Mouse (Mus musculus) layer of hippocampus, adult 8-10 months (tissue): ENCODE data around the gene Rspry1. TPM values are rescaled to one million over a fixed set of nuclear protein-coding genes. Genes with fewer than 3 reads are reported as not detected.

Experiments
- DNase-seq, 2 experiments: peaks; one replicate each; pipeline ENCODE4 v3.0.0; 2022; ENCODE audit warnings: low spot score in 2 of 2
- total RNA-seq, 4 experiments: library from RNA; stranded (reverse); gene quantifications; 2 replicates each; pipeline ENCODE4 v1.2.4; 2022

Gene Rspry1
- total RNA-seq, 4 experiments from 2014 or later: 25.5 to 30.5 (median 27.0) TPM

DNA sequence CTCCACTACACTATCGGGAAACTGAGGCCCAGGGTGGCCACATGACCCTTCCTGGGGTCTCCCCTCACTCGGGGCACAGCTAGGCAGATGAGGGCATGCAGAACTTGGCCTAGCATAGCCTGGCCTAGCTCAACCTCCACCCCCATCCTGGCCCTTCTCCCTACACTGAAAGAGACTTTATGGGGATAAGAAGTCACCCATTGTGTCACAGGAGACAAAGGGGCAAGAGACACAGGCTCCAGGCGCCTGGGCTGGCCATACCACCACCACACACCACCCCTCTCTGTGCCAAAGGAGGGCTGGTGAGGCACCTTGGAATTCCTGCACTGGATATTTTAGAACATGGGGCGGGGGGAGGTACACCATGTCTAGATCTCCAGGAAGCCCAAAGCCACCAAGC is 82.5 kb downstream of the Rspry1 start:
- DNase-seq: no peak

DNA sequence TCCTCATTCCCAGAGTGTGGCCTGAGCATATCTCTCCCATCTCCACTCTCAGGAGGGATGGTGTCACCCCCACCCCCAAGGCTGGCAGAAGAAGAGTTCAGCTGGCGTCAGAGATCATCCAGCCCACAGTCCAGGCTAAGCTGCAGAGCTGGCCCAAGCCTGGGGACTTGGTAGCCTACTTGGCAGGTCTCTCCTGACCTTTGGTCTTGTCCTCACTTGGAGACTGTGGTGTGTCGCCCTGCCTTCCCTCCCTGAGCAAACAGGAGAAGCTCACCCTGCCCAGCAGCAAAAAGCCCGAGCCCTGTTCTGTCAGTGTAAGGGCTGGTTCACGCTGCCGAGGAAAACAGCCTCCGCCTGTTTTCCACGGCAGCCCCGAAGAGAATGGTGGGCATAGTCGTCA is 84.2 kb downstream of the Rspry1 start:
- DNase-seq: no peak

DNA sequence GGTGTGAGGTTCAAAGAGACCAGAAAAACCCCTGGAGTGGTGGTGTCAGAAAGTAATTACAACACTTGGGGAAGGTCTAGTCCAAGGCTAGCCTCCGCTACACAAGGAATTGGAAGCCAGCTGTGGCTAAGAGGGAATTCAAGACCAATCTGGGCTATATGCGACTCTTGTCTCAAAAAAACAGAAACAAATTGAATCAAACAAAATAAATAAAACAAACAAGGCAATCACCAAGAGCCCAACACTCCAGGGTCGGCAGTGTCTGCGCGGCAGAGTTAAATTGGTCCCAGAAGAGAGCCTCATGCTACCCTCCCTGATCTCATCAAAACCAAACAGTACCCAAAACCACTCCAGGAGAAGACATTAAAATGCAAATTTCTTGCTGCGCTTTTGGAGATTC is 93.0 kb downstream of the Rspry1 start:
- peak in 1 of 2 experiments; percentile 1 for DNase-seq

DNA sequence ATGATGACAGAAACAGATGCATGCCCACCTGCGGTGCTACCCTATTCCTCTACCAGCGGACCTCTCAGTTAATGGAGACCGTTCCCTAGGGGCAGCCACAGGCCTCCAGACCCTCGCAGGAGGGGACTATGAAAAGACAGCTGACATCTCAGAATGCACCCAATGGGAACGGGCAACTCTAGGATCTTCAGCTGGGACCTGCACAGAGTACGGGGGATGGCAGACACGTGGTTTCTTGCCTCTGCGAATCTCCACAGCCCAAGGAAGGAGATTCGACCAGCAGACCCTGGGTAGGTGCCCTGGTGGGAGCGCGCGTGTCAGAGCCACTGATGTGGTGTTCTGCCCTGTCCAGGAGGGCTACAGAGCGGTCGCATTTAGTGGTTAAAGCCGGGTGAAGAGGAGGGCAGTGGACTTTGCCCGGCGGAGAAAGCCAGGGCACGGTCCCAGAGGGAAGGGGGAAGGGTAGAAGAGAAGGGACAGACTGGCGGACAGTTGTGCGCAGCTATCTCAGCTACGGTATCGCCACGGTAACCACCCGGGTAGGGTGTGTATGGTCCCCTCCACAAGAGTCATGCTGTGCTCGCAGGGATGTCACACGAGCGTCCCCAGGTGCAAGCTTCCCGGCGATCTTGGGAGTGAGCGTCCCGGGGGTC is 93.7 kb downstream of the Rspry1 start:
- DNase-seq: peak in 1 of 2 experiments; percentile 7

DNA sequence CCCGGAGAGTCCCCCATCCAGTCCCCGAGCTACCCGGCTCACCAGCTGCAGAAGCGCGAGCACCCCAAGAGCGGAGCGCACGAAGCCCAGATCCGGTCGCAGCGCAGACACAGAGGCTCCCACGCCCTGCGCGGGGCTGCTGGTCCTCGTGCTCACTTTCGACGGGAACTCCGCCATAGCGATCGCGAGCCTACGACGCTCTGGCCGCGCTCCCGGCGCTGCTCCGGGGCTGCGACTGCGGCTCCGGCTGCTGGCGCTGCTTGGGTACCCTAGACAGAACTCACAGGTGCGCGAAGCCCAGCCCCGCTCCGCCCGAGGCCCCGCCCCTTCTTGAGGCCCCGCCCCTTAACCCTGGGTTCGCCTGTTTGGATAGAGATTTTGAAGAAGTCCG is 94.3 kb downstream of the Rspry1 start, which contains the start of gene Pllp:
Pllp (minus strand) TSS at position 285 of the 391 bp plus-strand sequence.
- DNase-seq: no peak

DNA sequence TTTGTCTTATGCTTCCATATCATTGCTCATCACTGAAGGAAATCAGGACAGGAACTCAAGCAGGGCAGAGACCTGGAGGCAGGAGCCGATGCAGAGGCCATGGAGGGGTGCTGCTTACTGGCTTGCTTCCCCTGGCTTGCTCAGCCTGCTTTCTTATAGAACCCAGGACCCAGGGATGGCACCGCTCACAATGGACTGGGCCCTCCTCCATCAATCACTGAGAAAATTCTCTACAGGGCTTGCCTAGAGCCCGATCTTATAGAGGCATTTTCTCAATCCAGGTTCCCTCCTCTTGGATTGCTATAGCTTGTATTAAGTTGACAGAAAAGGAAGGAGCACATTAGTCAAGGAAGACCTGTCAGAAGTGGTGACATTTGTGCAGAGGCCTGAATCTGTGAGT is 94.8 kb downstream of the Rspry1 start:
- DNase-seq: no peak

DNA sequence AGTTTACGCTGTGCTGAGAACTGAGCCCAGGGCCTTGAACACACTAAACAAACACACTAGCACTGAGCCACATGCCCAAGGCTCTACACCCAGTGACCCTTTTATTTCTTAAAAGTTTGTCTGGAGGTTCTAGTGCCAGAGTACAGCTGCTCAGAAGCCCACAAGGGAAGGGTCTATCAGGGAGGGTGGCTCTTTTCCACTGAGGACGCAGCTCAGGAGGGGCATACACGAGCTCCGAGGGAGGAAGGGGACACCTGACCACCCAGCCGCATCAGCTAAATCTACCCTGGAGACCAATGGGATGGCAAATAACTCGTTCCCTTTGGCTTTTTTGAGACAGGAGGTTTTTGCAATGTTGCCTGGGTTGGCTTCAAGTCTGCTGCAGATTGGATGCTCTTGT is 96.2 kb downstream of the Rspry1 start:
- DNase-seq: no peak

DNA sequence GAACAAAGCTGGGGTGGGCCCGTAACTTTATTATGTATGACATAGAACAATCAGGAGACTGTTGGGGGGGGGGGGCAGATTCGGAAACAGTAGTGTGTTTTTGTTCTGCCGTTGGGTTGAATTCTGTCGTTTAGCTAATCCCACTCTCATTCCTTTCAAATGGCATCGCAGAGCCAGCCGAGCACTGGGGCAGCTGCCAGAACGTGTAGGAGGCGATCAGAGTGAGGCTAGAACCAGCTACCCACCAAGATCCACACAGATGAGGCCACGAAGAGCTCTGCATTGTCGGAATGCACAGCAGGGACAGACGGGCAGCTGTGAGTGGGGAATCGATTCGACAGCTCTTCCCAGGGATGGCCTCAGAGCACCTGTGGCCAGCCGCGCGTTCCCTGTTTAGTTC is 97.6 kb downstream of the Rspry1 start:
- no peak for DNase-seq

DNA sequence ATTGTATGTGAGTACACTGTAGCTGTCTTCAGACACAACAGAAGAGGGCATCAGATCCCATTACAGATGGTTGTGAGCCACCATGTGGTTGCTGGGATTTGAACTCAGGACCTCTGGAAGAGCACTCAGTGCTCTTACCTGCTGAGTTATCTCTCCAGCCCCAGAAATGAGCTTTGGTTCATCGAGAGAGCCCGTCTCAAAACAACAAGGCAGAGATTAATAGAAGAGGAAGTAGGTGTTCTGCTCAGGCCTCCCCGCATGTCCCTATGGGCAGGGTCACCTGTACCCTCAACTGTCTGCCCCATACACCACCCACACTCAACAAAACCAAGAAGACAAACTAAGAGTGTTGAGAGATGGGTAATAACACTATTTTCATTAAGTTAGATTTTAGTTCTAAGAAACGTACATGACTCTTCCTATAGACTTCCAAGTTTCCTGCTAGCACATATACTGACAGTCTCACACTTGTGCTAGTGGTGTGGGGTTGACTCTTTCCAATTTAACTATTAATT is 98.7 kb downstream of the Rspry1 start:
- no peak for DNase-seq

DNA sequence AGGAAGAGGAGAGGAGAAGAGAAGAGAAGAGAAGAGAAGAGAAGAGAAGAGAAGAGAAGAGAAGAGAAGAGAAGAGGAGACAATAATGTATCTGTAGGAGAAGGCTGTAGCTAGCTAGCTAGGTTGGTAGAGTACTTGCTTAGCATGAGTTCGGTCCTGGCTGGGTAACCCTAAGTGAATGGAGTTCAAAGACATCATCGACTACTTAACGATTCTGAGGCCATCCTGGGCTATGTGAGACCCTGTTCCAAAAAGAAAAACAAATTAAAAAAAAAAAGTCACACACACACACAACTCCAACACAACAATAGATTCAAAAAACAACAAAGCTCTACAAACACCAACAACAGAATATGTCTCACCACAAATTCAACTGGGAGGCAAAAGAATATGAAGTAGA is 100.4 kb downstream of the Rspry1 start:
- DNase-seq: no peak

DNA sequence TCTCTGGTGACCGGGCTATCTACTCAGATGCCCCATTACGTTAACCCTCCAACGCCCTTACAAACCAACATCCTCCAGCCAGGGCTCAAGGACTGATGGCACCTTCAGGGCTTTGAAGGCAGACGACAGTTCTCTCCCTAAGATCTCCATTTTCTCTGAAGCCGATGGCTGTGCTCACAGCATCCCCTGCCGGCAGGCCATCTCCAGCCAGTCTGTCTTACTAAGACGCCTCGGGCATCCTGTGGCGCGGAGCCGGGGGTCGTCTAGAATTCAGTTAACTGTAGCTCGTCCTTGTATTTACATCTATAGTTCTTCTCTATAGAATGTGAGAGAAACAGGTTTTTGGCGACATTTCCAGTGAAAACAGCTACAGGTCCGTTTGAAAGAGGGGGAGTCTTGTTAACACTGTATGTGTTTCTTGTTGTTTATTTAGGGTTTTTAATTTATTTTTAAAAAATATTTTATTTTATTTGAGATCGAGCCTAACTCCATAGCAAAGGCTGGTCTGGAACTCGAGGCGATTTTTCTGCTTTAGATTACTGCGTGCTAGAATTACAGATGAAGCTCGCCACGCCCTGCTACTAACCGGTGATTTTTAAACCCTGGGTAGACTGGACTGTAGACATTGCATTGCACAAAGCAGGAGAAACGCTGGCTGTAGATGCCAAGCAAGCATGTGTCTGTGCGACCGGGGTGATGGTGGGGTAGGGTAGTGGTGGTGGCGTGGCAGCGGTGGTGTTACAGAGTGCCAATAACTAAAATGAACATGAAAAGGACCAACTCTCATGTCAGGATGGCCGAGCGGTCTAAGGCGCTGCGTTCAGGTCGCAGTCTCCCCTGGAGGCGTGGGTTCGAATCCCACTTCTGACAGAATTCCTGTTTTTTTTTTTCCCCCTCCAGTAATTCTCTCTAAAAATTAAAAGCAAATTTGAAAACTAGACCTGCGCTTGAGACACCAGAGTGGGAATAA is 101.4 kb downstream of the Rspry1 start:
- DNase-seq: peak; percentile 74 to 86

DNA sequence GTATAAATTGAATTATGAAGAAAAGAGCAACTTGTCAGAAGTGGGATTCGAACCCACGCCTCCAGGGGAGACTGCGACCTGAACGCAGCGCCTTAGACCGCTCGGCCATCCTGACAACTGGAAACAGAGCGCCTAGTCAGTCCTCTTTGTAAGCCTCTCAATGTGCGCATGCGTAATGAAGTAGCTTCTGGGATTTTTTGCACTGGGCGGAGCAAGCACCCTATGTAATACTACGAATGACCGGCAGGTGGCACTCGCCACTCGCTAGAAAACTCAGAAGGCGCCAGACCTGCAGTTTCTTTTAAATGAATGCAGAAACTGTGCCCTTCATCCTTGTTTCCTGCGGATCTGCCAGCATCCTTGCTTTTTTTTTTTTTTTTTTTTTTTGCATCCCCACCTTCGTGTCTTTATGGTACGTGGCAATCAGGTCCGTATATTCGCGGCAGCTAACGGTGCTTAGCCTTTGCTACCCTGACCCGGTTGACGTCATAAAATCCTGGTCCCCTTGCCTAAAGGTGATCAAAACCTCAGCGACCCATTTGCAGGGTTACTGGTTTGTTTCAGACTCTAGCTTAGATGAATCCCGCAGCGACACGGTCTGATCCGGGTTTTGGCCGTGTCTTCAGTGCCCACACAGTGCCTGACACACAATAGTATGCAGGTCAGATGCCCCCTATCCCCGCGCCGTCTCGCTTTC is 102.4 kb downstream of the Rspry1 start:
- DNase-seq: peak; percentile 97 to 100

DNA sequence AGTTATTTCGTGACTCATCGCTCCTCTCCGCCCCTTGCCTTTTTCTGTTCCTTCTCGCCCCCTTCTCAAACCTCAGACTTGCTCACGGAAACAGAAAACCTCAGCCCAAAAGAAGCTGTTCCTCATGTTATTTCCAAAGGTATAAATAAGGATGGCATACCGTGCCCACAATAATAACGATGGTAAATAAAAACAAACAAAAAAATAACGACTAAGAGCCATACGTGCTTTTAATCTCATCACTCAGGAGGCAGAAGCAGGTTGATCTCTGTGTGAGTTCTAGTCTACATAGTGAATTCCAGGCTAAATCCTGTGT is 102.9 kb downstream of the Rspry1 start:
- no peak for DNase-seq

DNA sequence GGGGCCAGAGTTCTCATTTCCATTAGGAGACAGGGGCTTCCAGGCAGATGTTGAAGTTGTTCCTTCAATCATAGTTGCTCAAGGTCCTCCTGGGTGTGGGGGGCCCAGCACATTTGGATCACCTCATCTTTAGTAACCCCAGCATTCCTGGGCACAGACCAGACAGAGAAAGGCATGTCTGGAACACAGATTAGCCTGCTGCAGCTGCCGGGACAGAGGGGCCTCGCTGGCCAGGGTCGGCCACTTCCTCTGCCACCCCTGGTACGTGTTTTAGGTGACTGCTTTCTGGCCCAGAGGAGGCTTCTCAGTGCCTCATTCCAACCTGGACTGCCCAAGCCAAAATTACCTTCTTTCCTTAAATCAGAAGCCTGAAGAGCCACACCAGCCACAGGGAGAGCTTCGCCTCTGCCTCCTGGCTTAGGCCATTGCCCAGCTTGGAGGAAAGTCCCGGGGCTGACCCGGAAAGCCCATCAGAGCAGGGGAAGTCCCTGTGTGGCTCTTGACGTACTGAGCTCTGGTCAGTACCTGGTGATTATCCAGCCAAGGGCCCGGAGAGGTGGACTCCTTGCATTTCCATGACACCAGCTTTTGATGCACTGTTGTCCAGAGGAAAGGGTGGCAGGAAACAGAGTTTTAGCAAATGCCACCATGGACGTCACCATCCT is 104.0 kb downstream of the Rspry1 start:
- DNase-seq: no peak

DNA sequence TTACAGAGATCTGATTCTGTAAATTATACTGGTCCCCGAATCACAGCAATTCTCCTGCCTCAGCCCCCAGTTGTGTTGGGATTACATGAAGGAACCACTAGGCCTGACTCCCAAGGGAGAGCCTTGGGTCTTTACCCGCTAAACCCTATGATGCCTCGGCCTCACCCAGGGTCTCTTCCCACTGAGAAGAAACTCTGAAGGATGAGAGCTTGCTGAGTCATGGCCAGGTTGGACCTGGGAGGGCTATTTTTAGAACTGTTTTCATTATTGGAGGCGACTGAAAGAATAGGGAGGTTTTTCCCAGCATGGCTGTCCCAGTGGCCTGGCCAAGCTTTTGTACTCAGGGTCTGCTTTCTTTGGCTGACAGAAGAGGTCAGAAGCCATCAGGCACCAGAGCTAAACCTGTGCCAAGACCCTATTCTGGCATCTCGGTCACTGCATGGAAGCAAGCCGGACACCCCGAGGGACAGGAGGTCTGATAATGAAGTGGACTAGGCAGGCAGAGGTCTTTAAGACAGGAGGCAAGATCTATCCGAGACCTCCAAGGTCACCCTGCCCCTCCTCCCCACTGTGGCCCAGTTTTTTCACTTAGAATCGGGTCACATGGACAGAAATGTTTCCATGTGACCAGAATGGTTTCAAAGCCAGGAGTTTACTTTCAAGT is 105.1 kb downstream of the Rspry1 start:
- no peak for DNase-seq

Other genes with a start within 250 kb of the Rspry1 start
- 10 to 100 TPM; 53.6 to 81.4 (median 65.6) TPM for gene Herpud1, start 215.5 kb upstream of the Rspry1 start, total RNA-seq
- 1 to 10 TPM in 2 of 4 experiments, under 1 TPM in 2; 0.62 to 6.2 (median 2.1) TPM for gene Nlrc5, start 167.6 kb upstream of the Rspry1 start, total RNA-seq
- 10 to 100 TPM; 45.0 to 47.3 (median 46.7) TPM for gene Cpne2, start 68.9 kb upstream of the Rspry1 start, total RNA-seq
- 10 to 100 TPM; 36.1 to 44.1 (median 40.0) TPM for gene Fam192a, start 60 bp downstream of the Rspry1 start, total RNA-seq
- 100 to 1,000 TPM; 138 to 156 (median 154) TPM for gene Arl2bp, start 64.7 kb downstream of the Rspry1 start, total RNA-seq
- 10 to 100 TPM; 29.6 to 61.0 (median 49.6) TPM for gene Pllp, start 94.3 kb downstream of the Rspry1 start, total RNA-seq
- under 1 TPM in 2 of 4 experiments, not detected in 2; 0.33 to 0.40 TPM for gene Ccl22, start 143.7 kb downstream of the Rspry1 start, total RNA-seq
- gene Cx3cl1, start 170.1 kb downstream of the Rspry1 start, total RNA-seq: 100 to 1,000 TPM; 333 to 386 (median 359) TPM
- gene Ccl17, start 208.5 kb downstream of the Rspry1 start, total RNA-seq: 10 to 100 TPM in 1 of 4 experiments, 1 to 10 TPM in 3; 3.7 to 10.8 (median 6.9) TPM
- gene Coq9, start 236.4 kb downstream of the Rspry1 start, total RNA-seq: 10 to 100 TPM; 83.6 to 98.9 (median 87.1) TPM
- 10 to 100 TPM; 62.0 to 88.0 (median 71.0) TPM for gene Ciapin1, start 236.4 kb downstream of the Rspry1 start, total RNA-seq